Mouse (Mus musculus) layer of hippocampus, adult 8-10 months (tissue): ENCODE measurements around the gene Golm1. TPM values are rescaled to one million over a fixed set of nuclear protein-coding genes. Genes with fewer than 3 reads are reported as not detected.
A peak's percentile ranks its signal among the peaks of the same experiment; 100 is the strongest.

Source experiments
- DNase-seq, 2 experiments: peaks; one replicate each; pipeline ENCODE4 v3.0.0; 2022; ENCODE audit warnings: low spot score in 2 of 2
- total RNA-seq, 4 experiments: library from RNA; stranded (reverse); gene quantifications; 2 replicates each; pipeline ENCODE4 v1.2.4; 2022

Golm1 gene
- total RNA-seq, 4 experiments from 2014 or later, result 63.1 to 72.1 (median 63.7) TPM

GRCm38 (mm10) chr13:59676316-59677229, 962 bp upstream of the Golm1 start:
- DNase-seq, result no peak

- DNase-seq, result no peak
Measured at GRCm38 (mm10) chr13:59674761-59675150, 855 bp downstream of the Golm1 start.

GRCm38 (mm10) chr13:59674215-59674614, 1.4 kb downstream of the Golm1 start:
- no peak for DNase-seq

- DNase-seq, result no peak
Measured at GRCm38 (mm10) chr13:59673597-59673996, 2.0 kb downstream of the Golm1 start.

GRCm38 (mm10) chr13:59672248-59672647, 3.4 kb downstream of the Golm1 start:
- DNase-seq, result no peak

GRCm38 (mm10) chr13:59671521-59671920, 4.1 kb downstream of the Golm1 start:
- no peak for DNase-seq

GRCm38 (mm10) chr13:59669946-59670345, 5.7 kb downstream of the Golm1 start:
- DNase-seq, result peak; percentile 45 to 74

- no peak for DNase-seq
Measured at GRCm38 (mm10) chr13:59668501-59669093, 7.0 kb downstream of the Golm1 start.

- DNase-seq, result peak in 1 of 2 experiments; percentile 44
Measured at GRCm38 (mm10) chr13:59667763-59668162, 7.8 kb downstream of the Golm1 start.

GRCm38 (mm10) chr13:59663939-59664712, 11.5 kb downstream of the Golm1 start:
- DNase-seq, result no peak

GRCm38 (mm10) chr13:59661966-59662365, 13.6 kb downstream of the Golm1 start:
- no peak for DNase-seq

GRCm38 (mm10) chr13:59661387-59661786, 14.2 kb downstream of the Golm1 start:
- DNase-seq, result no peak

GRCm38 (mm10) chr13:59660371-59660770, 15.2 kb downstream of the Golm1 start:
- DNase-seq, result no peak

GRCm38 (mm10) chr13:59657781-59658180, 17.8 kb downstream of the Golm1 start:
- DNase-seq, result no peak

- DNase-seq, result no peak
Measured at GRCm38 (mm10) chr13:59656975-59657388, 18.6 kb downstream of the Golm1 start.

GRCm38 (mm10) chr13:59656316-59656832, 19.2 kb downstream of the Golm1 start:
- DNase-seq, result no peak

GRCm38 (mm10) chr13:59655718-59656315, 19.8 kb downstream of the Golm1 start:
- DNase-seq, result no peak

- no peak for DNase-seq
Measured at GRCm38 (mm10) chr13:59654465-59654864, 21.1 kb downstream of the Golm1 start.

GRCm38 (mm10) chr13:59653136-59653535, 22.5 kb downstream of the Golm1 start:
- DNase-seq, result no peak

GRCm38 (mm10) chr13:59652651-59653050, 23.0 kb downstream of the Golm1 start:
- DNase-seq, result no peak

GRCm38 (mm10) chr13:59649781-59650180, 25.8 kb downstream of the Golm1 start:
- no peak for DNase-seq
